Mouse (Mus musculus) macrophage (primary cell): ENCODE measurements around the gene Rpl3l. TPM values are rescaled to one million over a fixed set of nuclear protein-coding genes. Genes with fewer than 3 reads are reported as not detected.

ENCODE experiments used
- H3K27ac ChIP-seq: fragments of 350-480 bp; formaldehyde crosslinking; 2 replicates; pipeline ENCODE4 v1.9.0; 2021
- H3K36me3 ChIP-seq: fragments of 350-480 bp; formaldehyde crosslinking; 2 replicates; pipeline ENCODE4 v1.9.0; 2021; ENCODE audit errors: inconsistent target
- H3K4me3 ChIP-seq: fragments of 350-480 bp; formaldehyde crosslinking; 2 replicates; pipeline ENCODE4 v1.9.0; 2021; ENCODE audit errors: inconsistent target
- H3K79me2 ChIP-seq: fragments of 350-480 bp; formaldehyde crosslinking; 2 replicates; pipeline ENCODE4 v1.9.0; 2021; ENCODE audit errors: inconsistent target
- WGBS: methylation state at CpG from one replicate; pipeline ENCODE4 v1.1.7; 2026; ENCODE audit warnings: inconsistent platforms; ENCODE audit not compliant: missing documents; 5-methylcytosine and 5-hydroxymethylcytosine counted together
- polyA plus RNA-seq: library from polyadenylated mRNA; stranded (reverse); fragments of 250-400 nt; gene quantifications from 3 replicates; pipeline ENCODE4 v1.2.4, GENCODE M21; 2018; ENCODE audit warnings: inconsistent platforms

Gene Rpl3l
- polyA plus RNA-seq, 1 experiment from 2014 or later, result not detected

DNA sequence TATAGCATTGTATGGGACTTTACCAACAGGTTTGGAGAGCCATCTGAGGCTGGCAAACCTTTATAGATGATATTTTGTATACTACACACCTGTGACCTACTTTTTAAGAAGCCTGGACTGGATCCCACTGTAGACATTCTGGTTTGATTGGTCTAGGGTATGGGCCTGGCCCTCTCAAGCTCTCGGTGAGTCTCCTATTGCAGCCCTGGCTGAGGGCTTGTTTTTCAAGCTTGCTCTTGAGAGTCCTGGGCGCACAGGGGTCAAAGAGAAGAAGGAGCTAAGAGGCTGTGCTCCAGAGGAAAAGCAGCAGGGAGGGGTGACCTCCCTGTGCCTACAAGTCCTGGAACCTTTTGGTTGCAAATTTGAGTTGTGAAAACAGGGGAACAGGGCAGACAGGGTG lies 49.5 kb downstream of the Rpl3l start:
- Histone ChIP-seq H3K79me2 (no peaks in the 10 kb centered on the region), H3K27ac (no peak overlapping the region), H3K4me3 (no peak overlapping the region), H3K36me3 (no peaks in the 10 kb centered on the region)
- 96% methylated on average over 2 of the region's 2 CpGs for WGBS

- Histone ChIP-seq H3K27ac (no peak overlapping the region), H3K79me2 (no peaks in the 10 kb centered on the region)
- 13% methylated on average over 2 of the region's 2 CpGs for WGBS
Observed at GRCm38 (mm10) chr17:24780821-24781220, 53.2 kb downstream of the Rpl3l start.

More at GRCm38 (mm10) chr17:24780821-24781220, 53.2 kb downstream of the Rpl3l start:
- no peaks in the 10 kb centered on the region for H3K36me3 ChIP-seq
- H3K4me3 ChIP-seq, result no peak overlapping the region

Other genes with a start within 250 kb of the Rpl3l start
- 10.9 to 13.2 TPM (median 11.6 TPM) in 3 replicates for gene Mlst8, start 248.7 kb upstream of the Rpl3l start, polyA plus RNA-seq
- not detected in 3 replicates for gene Caskin1, start 239.2 kb upstream of the Rpl3l start, polyA plus RNA-seq
- gene Traf7, start 199.9 kb upstream of the Rpl3l start, polyA plus RNA-seq, result 42.9 to 61.3 TPM (median 48.4 TPM) in 3 replicates
- not detected in 3 replicates for gene Rab26, start 193.6 kb upstream of the Rpl3l start, polyA plus RNA-seq
- gene Pkd1, start 178.0 kb upstream of the Rpl3l start, polyA plus RNA-seq, result 9.7 to 18.0 TPM (median 16.3 TPM) in 3 replicates
- 33.7 to 43.4 TPM (median 35.5 TPM) in 3 replicates for gene Tsc2, start 95.2 kb upstream of the Rpl3l start, polyA plus RNA-seq
- gene Nthl1, start 95.1 kb upstream of the Rpl3l start, polyA plus RNA-seq, result 3.1 to 5.8 TPM (median 3.7 TPM) in 3 replicates
- gene Slc9a3r2, start 77.5 kb upstream of the Rpl3l start, polyA plus RNA-seq, result 0.15 TPM in 1 of 3 replicates, not detected in the others
- not detected in 3 replicates for gene Npw, start 69.4 kb upstream of the Rpl3l start, polyA plus RNA-seq
- gene Zfp598, start 58.1 kb upstream of the Rpl3l start, polyA plus RNA-seq, result 8.0 to 14.3 TPM (median 12.2 TPM) in 3 replicates
- 0.14 to 0.76 TPM (median 0.19 TPM) in 3 replicates for gene Syngr3, start 37.9 kb upstream of the Rpl3l start, polyA plus RNA-seq
- 16.2 to 28.0 TPM (median 20.3 TPM) in 3 replicates for gene Gfer, start 31.7 kb upstream of the Rpl3l start, polyA plus RNA-seq
- 0.50 to 3.8 TPM (median 0.72 TPM) in 3 replicates for gene Noxo1, start 31.6 kb upstream of the Rpl3l start, polyA plus RNA-seq
- 10.6 to 22.6 TPM (median 18.7 TPM) in 3 replicates for gene Tbl3, start 20.2 kb upstream of the Rpl3l start, polyA plus RNA-seq
- gene Rnf151, start 9.8 kb upstream of the Rpl3l start, polyA plus RNA-seq, result not detected in 3 replicates
- gene Rps2, start 9.7 kb upstream of the Rpl3l start, polyA plus RNA-seq, result 612 to 1,759 TPM (median 1,226 TPM) in 3 replicates
- gene Ndufb10, start 3.3 kb upstream of the Rpl3l start, polyA plus RNA-seq, result 128 to 178 TPM (median 156 TPM) in 3 replicates
- 145 to 266 TPM (median 156 TPM) in 3 replicates for gene Msrb1, start 8.8 kb downstream of the Rpl3l start, polyA plus RNA-seq
- gene Hs3st6, start 25.2 kb downstream of the Rpl3l start, polyA plus RNA-seq, result not detected in 3 replicates
- gene Meiob, start 76.5 kb downstream of the Rpl3l start, polyA plus RNA-seq, result not detected in 3 replicates
- gene Hagh, start 112.3 kb downstream of the Rpl3l start, polyA plus RNA-seq, result 27.7 to 43.0 TPM (median 28.4 TPM) in 3 replicates
- 6.7 to 11.2 TPM (median 10.4 TPM) in 3 replicates for gene Fahd1, start 122.5 kb downstream of the Rpl3l start, polyA plus RNA-seq
- not detected in 3 replicates for gene Igfals, start 138.2 kb downstream of the Rpl3l start, polyA plus RNA-seq
- gene Nubp2, start 158.5 kb downstream of the Rpl3l start, polyA plus RNA-seq, result 22.4 to 61.4 TPM (median 44.7 TPM) in 3 replicates
- 17.0 to 23.2 TPM (median 18.9 TPM) in 3 replicates for gene Spsb3, start 158.8 kb downstream of the Rpl3l start, polyA plus RNA-seq
- gene Eme2, start 167.3 kb downstream of the Rpl3l start, polyA plus RNA-seq, result 4.6 to 7.3 TPM (median 7.2 TPM) in 3 replicates
- 22.2 to 58.4 TPM (median 43.9 TPM) in 3 replicates for gene Mrps34, start 167.3 kb downstream of the Rpl3l start, polyA plus RNA-seq
- 8.8 to 36.2 TPM (median 19.0 TPM) in 3 replicates for gene Nme3, start 168.7 kb downstream of the Rpl3l start, polyA plus RNA-seq
- 14.8 to 33.6 TPM (median 23.5 TPM) in 3 replicates for gene Mapk8ip3, start 209.2 kb downstream of the Rpl3l start, polyA plus RNA-seq
- gene Jpt2, start 232.9 kb downstream of the Rpl3l start, polyA plus RNA-seq, result 22.2 to 58.8 TPM (median 31.5 TPM) in 3 replicates